Mouse (Mus musculus) gastrocnemius, postnatal 25 days (tissue): ENCODE results near the gene Gm20388. TPM values are rescaled to one million over a fixed set of nuclear protein-coding genes. Genes with fewer than 3 reads are reported as not detected.
"Not testable (repeated sequence)": the region's sequence is repeated elsewhere in the genome, so short reads cannot be mapped to it uniquely, and the experiment has no call there.

ENCODE experiments used
- DNase-seq: peaks from one replicate; pipeline ENCODE4 v3.0.0; 2022
- total RNA-seq, 2 experiments: library from RNA; stranded (reverse); gene quantifications; 1 replicate in 1 of 2; 2 replicates in 1 of 2; pipeline ENCODE4 v1.2.3; 2021

Gene Gm20388
- total RNA-seq, 2 experiments from 2014 or later: 6.7 TPM; not detected in 1

DNA sequence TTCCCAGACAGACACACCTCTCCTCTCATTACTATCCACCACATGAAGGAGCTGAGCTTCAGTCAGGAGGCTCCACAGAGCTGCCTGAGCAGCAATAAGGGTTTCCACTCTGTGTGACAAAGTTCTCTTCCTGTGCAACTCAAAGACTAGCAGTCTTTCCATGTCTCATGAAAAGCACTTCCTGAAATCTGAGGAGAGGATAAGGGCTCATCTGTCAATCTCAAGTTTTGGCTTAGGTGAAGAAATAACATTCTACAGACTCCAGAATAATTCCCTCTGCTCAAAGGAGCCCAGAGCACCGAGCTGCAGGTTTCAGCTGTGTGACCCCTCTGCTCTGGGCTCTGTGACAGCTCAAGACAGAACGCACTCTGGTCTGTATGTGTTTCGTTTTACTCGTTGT, 3342.3 kb downstream of the Gm20388 start:
- DNase-seq: no peak

DNA sequence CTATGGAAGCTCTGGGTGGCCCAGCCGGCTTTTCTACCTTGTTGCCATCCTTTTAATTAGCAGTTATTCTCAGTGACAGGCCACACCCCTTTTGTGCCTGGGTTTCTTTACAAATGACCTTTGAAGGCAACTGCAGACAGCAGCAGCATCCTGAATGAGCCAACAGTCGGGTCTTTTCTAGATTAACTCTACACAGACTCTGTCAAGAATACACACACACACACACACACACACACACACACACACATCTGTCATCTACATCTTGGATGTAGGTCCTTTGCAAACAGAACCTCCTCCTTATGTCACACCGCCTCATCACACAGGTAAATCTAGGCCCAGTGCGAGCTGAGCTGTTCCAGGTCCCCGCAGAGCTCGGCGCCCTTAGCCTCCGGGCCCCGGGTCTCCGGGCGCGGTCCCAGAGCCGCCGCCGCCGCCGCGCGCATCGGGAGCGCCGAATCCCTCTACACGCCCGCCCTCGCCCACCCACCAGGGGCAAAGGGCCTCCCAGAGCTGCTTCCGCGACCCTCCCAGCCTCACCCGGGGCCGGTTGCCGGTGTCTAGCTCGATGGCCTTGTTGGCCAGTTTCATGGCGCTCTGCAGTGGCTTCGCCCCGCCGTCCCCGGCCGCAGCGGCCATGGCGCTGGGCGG, 3342.9 kb downstream of the Gm20388 start:
- no peak for DNase-seq

DNA sequence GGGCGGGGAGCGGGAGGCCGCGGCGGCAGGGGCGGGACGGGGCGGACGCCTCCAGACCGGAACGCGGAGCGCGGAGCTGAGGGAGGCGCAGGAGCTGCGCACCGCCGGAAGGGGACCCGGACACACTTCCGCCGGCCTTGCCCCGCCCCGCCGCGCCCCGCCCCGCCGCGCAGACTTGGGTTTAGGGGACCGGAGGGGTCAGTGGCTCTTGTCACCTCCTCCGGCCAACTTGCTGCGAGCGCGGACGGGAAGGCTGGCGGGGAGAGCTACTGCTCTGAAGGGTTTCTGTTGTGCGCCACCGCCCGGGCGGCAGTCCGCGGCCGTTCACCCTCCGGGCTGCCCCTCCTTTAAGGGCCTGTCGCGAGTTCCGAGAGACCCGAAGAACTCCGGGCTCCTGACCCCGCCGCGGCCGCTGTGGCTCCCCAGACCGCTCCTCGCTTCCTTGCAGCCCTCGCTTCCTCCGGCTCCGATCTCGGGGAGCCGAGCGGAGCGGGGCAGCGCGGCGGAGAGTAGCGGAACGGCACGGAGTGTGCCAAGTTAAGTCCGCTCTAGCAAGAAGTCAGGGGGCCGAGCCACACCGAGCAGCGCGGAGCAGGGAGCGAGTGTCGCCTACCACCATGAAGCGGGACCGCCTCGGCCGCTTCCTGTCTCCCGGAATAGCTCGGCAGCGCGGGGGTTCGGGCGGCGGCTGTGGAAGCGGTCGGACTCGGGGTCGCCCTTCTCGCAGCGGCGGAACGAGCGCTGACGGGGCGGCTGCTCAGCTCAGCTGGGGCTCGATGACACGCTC, 3343.7 kb downstream of the Gm20388 start, which contains the start of the genes Zfp276 and Vps9d1:
TSS of gene Zfp276 (plus strand) at position 97 of the 787 bp plus-strand sequence.
TSS of gene Vps9d1 (minus strand) at position 250 of the 787 bp plus-strand sequence.
- DNase-seq: peak; percentile 86

GRCm38 (mm10) chr8:123255170-123255569, 3344.5 kb downstream of the Gm20388 start:
- no peak for DNase-seq

DNA sequence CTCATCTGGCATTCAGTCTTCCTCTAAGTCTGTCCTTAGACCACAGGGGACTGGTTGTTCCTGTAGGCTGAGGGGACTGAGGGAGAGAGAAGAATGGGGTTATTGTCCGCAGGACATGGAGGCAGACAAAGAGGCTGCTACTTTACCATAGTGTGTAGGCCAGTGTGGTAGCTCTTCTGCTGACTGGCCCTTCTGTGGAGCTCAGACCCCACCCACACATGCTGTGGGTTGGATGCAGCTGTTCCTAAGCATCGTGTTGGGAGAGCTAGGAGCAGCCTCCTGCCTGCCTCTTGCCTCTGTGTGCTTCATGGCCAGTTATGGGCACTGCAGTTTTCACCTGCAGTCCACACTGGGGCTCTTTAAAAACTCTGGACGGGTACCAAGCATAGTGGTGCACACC, 3346.5 kb downstream of the Gm20388 start:
- DNase-seq: no peak

DNA sequence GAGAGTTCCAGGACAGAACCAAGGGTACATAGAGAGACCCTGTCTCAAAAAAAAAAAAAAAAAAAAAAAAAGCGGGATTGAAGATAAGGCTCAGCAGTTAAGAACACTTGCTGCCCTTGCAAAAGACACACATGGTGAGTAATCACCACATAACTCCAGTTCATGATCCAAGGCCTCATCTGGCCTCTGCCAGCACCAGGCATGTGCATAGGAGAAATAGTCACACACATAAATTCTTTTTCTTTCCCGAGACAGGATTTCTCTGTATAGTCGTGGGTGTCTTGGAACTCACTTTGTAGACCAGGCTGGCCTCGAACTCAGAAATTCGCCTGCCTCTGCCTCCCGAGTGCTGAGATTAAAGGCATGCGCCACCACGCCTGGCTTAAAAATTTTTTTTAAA, 3347.0 kb downstream of the Gm20388 start:
- not testable (repeated sequence) for DNase-seq

GRCm38 (mm10) chr8:123267926-123268656, 3357.4 kb downstream of the Gm20388 start:
- DNase-seq: no peak

- no peak for DNase-seq
These were observed 3360.5 kb downstream of the Gm20388 start for GRCm38 (mm10) chr8:123271147-123271546.

GRCm38 (mm10) chr8:123271901-123272300, 3361.3 kb downstream of the Gm20388 start:
- DNase-seq: no peak

DNA sequence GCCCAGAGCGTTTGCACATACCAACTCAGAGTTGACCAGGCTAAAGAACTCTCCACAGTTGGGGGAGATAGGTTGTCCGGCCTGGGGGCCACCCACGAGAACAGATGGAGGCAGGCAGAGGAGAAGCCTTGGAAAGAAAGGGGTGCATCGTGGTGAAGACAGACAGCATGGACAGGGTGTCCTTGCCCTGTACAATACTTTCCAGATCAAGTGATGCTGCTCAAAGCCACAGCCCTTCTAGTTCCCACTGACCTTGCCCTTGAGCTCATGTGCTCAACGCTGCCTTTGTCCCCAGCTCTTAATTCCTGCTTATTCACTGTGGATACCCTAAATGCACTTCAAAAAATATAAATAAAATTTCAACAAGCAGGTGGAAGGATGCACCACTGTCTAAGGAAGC, 3363.8 kb downstream of the Gm20388 start:
- DNase-seq: no peak

DNA sequence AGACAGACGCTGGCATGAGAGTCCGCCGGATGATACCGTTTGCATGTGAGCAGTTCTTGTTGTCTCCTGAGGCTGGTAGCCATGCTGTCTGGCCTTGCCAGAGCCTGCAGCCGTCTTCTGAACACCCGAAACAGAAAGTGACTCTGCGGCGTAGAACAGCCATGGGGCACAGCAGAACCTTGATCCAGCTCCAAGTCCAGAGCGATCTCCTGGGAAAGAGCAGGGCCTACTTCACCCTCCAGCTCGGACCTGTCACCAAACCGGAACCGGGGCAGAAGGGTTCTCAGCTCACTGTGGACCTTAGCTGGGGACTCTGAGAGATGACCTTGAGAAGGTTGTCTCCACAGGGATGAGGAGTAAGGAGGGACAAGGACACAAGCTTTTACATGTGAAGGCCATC, 3364.5 kb downstream of the Gm20388 start:
- DNase-seq: no peak

- no peak for DNase-seq
These were observed 3367.8 kb downstream of the Gm20388 start for GRCm38 (mm10) chr8:123278445-123278844.

DNA sequence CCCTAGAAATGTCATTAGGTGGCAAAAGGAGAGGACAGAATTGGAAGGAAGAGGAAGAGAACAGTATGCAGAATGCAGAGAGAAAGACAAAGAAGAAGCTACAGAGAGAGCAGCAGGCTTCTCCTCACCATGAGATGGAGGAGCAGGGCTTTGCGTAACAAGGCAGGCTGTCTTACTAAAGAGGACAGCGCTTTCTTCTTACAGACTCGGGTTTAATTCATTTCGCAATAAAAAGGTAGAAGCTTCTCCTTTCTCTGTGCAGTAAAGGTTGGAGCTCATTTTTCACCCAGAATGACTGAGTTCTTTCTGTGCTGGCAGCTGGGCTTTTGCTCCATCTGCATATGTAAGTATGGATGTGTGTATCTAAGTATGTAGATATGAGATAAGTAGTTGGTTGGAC, 3369.2 kb downstream of the Gm20388 start:
- no peak for DNase-seq

- DNase-seq: no peak
These were observed 3369.9 kb downstream of the Gm20388 start for GRCm38 (mm10) chr8:123280302-123281094.

DNA sequence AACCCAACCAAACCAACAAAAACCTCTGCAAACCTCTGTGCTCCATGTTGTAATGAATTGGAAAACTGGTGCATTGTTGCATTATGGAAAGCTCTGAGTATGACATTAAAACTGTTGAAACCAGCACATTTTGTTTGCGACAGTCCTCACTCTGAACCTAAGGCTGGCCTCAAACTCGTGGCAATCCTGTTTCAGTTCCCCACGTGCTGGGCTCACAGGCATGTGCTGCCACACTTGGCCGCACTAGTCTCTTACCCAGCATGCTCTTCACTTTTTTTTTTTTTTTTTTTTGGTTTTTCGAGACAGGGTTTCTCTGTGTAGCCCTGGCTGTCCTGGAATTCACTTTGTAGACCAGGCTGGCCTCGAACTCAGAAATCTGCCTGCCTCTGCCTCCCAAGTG, 3372.4 kb downstream of the Gm20388 start:
- not testable (repeated sequence) for DNase-seq

GRCm38 (mm10) chr8:123283991-123284390, 3373.3 kb downstream of the Gm20388 start:
- DNase-seq: no peak

DNA sequence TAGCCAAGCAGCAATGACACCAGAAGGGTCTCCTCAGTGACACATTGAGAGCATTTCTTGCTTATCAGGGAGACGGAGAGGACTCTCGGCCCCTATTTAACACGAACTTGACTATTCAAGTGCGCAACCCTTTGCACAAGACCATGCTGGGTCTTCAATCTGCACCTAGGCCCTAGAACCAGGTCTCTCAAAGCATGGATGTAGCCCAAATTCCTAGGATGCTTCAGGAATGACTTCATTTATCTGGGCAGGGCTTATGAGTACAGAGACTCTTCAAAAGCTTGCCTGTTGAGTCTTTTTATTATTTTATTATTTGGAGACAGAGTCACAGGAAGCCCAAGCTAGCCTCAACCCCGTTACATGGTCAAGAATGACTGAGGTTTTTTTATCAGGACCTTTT, 3373.9 kb downstream of the Gm20388 start:
- no peak for DNase-seq

DNA sequence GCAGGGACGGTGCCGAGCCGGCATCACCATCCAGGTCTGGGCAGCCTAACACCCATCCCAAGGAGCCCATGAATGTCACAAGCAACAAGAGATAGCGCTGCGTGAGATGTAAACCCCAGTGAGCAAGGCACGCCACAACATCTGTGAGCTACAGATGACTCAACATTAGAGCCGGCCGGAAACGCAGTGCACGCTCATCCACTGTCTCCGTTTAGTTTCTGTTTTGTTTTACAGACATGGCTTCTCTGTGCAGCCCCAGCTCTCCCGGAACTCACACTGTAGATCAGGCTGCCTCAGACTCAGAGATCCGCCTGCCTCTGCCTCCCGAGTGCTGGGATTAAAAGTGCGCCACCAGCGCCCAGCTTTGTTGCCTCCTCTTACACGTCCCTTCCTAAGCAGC, 3376.7 kb downstream of the Gm20388 start:
- DNase-seq: no peak

GRCm38 (mm10) chr8:123290166-123290565, 3379.5 kb downstream of the Gm20388 start:
- DNase-seq: no peak

DNA sequence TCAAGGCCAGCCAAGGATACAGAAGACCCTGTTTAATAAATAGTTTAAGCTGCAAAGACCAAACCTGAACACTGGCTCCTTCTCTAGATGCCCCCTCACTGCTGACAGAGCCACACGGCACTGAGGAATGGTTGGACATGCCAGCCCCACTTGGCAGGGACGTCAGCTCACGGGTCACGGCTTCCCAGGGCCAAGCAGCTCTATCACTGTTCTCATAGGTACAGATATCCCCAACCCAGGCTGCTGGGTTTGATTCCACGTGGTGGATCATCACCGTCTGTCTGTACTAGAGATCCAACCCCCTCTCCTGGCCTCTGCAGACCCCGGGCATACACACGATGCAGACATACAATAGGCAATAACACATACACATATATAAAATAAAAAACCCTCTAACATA, 3380.0 kb downstream of the Gm20388 start:
- DNase-seq: no peak

GRCm38 (mm10) chr8:123291716-123292115, 3381.1 kb downstream of the Gm20388 start:
- DNase-seq: no peak

DNA sequence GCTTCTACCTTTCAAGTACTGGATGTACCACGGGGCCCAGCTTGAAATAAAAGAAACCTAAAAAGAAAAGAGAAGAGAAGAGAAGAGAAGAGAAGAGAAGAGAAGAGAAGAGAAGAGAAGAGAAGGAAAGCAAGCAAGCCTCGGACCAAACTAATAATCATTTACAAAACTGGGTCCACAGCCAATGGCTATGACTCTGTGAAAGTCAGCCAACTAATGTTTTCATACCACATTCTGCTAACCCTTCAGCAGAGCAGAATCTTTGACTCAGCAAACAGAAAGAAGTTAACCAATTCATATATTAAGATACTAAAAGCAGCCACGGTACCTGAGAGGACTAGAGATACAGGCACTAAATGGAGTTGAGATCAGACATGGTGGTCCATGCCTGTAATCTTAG, 3381.6 kb downstream of the Gm20388 start:
- DNase-seq: no peak
